ENCODE assay signal across 8 mouse cellular contexts in the genomic region with DNA sequence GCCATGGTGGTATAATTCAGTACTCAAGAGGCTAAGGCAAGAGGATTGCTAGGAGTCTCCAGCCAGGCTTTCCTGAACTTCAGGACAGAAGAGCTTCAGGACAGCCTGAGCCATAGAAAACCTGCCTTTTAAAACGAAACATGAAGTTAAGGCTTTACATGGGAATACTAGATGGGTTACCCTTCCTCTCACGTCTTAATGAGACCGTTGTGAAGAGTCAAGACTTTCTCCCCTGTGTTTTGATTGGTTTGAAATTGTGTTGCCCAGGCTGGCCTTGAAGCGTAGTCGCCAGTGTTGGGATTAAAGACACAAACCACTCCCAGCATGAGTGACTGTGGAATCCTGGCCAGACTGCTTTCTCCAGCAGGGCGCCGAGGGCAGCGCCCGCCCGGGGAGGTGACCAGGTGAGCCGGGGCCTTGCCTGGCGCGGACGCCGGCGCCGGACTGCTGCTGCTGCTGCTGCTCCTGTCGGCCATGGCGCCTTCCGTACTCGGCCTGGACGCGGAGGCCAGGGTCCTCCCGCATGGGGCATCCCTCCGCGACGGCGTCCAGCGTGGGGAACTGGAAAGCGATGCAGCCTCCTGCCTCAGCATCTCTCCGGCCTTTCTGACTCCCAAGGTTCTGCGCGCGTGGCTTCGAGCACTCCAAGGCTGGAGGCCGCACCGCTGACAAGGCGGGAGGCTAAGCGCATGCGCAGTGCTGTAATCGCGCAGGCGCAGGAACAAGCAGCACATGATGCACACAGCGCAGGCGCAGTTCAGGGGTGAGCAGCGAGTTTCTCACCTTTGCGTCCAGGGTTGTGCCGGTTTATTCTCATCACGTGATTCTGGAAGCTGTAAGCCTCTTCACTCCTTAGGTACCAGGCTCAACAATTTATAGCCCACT. TPM values are rescaled to one million over a fixed set of nuclear protein-coding genes. Genes with fewer than 3 reads are reported as not detected.
A peak's percentile ranks its signal among the peaks of the same experiment; 100 is the strongest.
DNase-seq lines count a peak whose midpoint lies in the region; ATAC-seq and TF ChIP-seq lines count a peak whose summit lies in the region.

No protein-coding gene starts in this region.

- 89% methylated on average over 49 of the region's 49 CpGs for WGBS in kidney, embryonic 15.5 days
- WGBS in forebrain, embryonic 13.5 days, result 86% methylated on average over 49 of the region's 49 CpGs
- 88% methylated on average over 49 of the region's 49 CpGs for WGBS in liver, adult 2 months

- no peak overlapping the region for H3K4me2 ChIP-seq in kidney, embryonic 15.5 days
- H3K4me2 ChIP-seq in forebrain, embryonic 13.5 days, result no peak overlapping the region

- H3K9me3 ChIP-seq in kidney, embryonic 15.5 days (replicated peaks), result no peaks in the 10 kb centered on the region
- no peaks in the 10 kb centered on the region for H3K9me3 ChIP-seq in forebrain, embryonic 13.5 days (replicated peaks)

- H3K79me2 ChIP-seq in liver, adult 2 months (ENCODE audit: control insufficient read depth, insufficient read depth, low read length), result no peaks in the 10 kb centered on the region; the same call in 1 of the 2 replicates

- peaks cover 25% of the 10 kb centered on the region for H3K4me1 ChIP-seq in kidney, embryonic 15.5 days
- H3K4me1 ChIP-seq in forebrain, embryonic 13.5 days, result peaks cover 28% of the 10 kb centered on the region
- peaks cover 9% of the 10 kb centered on the region for H3K4me1 ChIP-seq in liver, adult 2 months (ENCODE audit: control insufficient read depth, insufficient read depth, low read length)
- H3K4me1 ChIP-seq in testis, adult 2 months (ENCODE audit: control insufficient read depth, insufficient read depth, low read length), result peaks cover 8% of the 10 kb centered on the region

- no peak overlapping the region for H3K27ac ChIP-seq in kidney, embryonic 15.5 days
- H3K27ac ChIP-seq in forebrain, embryonic 13.5 days, result no peak overlapping the region
- no peak overlapping the region for H3K27ac ChIP-seq in liver, adult 2 months (replicated peaks; ENCODE audit: insufficient read depth, low read depth, low read length)
- H3K27ac ChIP-seq in testis, adult 2 months (ENCODE audit: control insufficient read depth, insufficient read depth, low read depth, low read length), result peak overlapping the region; percentile 64

- no peak overlapping the region for H3K4me3 ChIP-seq in kidney, embryonic 15.5 days (replicated peaks)
- H3K4me3 ChIP-seq in forebrain, embryonic 13.5 days, result no peak overlapping the region
- H3K4me3 ChIP-seq in liver, adult 2 months (ENCODE audit: insufficient read depth, low read depth, low read length), result no peak overlapping the region
- H3K4me3 ChIP-seq in testis, adult 2 months (ENCODE audit: control insufficient read depth, low read depth, low read length), result peak overlapping the region; percentile 89

- DNase-seq in kidney, adult 11 months, result no peak
- peak; percentile 34 for DNase-seq in liver, adult 2 months (ENCODE audit: extremely low read depth, low read depth, low spot score)
- DNase-seq in gastrocnemius, postnatal 36 days, result no peak
- no peak for DNase-seq in cerebellum, adult 11 months

- no peaks in the 10 kb centered on the region for H3K27me3 ChIP-seq in kidney, embryonic 15.5 days
- H3K27me3 ChIP-seq in forebrain, embryonic 13.5 days, result no peaks in the 10 kb centered on the region
- no peaks in the 10 kb centered on the region for H3K27me3 ChIP-seq in liver, adult 2 months (ENCODE audit: control insufficient read depth, insufficient read depth, low read length)
- H3K27me3 ChIP-seq in testis, adult 2 months (ENCODE audit: control insufficient read depth, insufficient read depth, low read length), result no peaks in the 10 kb centered on the region

- no peak for TF ChIP-seq CTCF in liver, adult 2 months (IDR thresholded peaks at IDR 0.05; ENCODE audit: low read depth, low read length)
- no peak for TF ChIP-seq CTCF in testis, adult 2 months (IDR thresholded peaks at IDR 0.05; ENCODE audit: control insufficient read depth, insufficient read depth, insufficient replicate concordance, low read depth, low read length)

- peak; percentile 36 for ATAC-seq in kidney, embryonic 15.5 days (replicated peaks; ENCODE audit: low FRiP score)
- peak; percentile 31 for ATAC-seq in forebrain, embryonic 13.5 days
- no peak for ATAC-seq in inflammation-experienced regulatory T-cells, adult 6 months

- H3K36me3 ChIP-seq in kidney, embryonic 15.5 days, result peaks cover 73% of the 10 kb centered on the region
- peaks cover 73% of the 10 kb centered on the region for H3K36me3 ChIP-seq in forebrain, embryonic 13.5 days (ENCODE audit: poor library complexity, severe bottlenecking)
- peaks cover 50% of the 10 kb centered on the region for H3K36me3 ChIP-seq in liver, adult 2 months (ENCODE audit: control insufficient read depth, insufficient read depth, low read length)
- peaks cover 3% of the 10 kb centered on the region for H3K36me3 ChIP-seq in testis, adult 2 months (ENCODE audit: control insufficient read depth, insufficient read depth, low read length)

- TF ChIP-seq POLR2A in liver, adult 2 months (IDR thresholded peaks at IDR 0.05; ENCODE audit: extremely low read depth, insufficient read depth, low read length), result no peak
- peak; percentile 69; the same call in 1 of the 2 replicates for TF ChIP-seq POLR2A in testis, adult 2 months (IDR thresholded peaks at IDR 0.05; ENCODE audit: control insufficient read depth, low read depth, low read length)

- H3K9ac ChIP-seq in kidney, embryonic 15.5 days, result no peak overlapping the region
- no peak overlapping the region for H3K9ac ChIP-seq in forebrain, embryonic 13.5 days
- no peak overlapping the region for H3K9ac ChIP-seq in liver, adult 2 months (ENCODE audit: low read depth, low read length)

- intact Hi-C loops in gastrocnemius, postnatal 36 days (cut with DNase I), result no loop called here

RNA-seq across cellular contexts. Expression of a gene that starts 0.4 kb away (rescaled TPM):
- polyA plus RNA-seq in kidney, embryonic 15.5 days (2015; fragmentation: Nextera tagmentation; extraction: Ambion mirVana), result 0.06 and 0.14 TPM in 2 replicates
- polyA plus RNA-seq in forebrain, embryonic 13.5 days (2015; fragmentation: Nextera tagmentation; extraction: Ambion mirVana), result 0.13 and 0.14 TPM in 2 replicates
- total RNA-seq in liver, adult 2 months (2014; rRNA removed), result 0.07 and 0.09 TPM in 2 replicates
- polyA plus RNA-seq in liver, adult 2 months (2012; rRNA removed), result not detected in 2 replicates
- 11.8 and 14.6 TPM in 2 replicates for polyA plus RNA-seq in testis, adult 2 months (2012; rRNA removed)
- under 1 TPM in 1 of 3 experiments, not detected in 2; 0.19 TPM for polyA plus RNA-seq in inflammation-experienced regulatory T-cells, adult 6 months (2017; shearing (Covaris generic))
- total RNA-seq in gastrocnemius, postnatal 36 days (2021), result not detected

RNA-seq across cellular contexts. Expression of a gene that starts 7.3 kb away (rescaled TPM):
- polyA plus RNA-seq in kidney, embryonic 15.5 days (2015; fragmentation: Nextera tagmentation; extraction: Ambion mirVana), result 50.3 and 56.1 TPM in 2 replicates
- polyA plus RNA-seq in forebrain, embryonic 13.5 days (2015; fragmentation: Nextera tagmentation; extraction: Ambion mirVana), result 47.0 and 48.6 TPM in 2 replicates
- total RNA-seq in liver, adult 2 months (2014; rRNA removed), result 57.5 and 57.8 TPM in 2 replicates
- 26.7 and 38.6 TPM in 2 replicates for polyA plus RNA-seq in liver, adult 2 months (2012; rRNA removed)
- polyA plus RNA-seq in testis, adult 2 months (2012; rRNA removed), result 9.8 and 11.6 TPM in 2 replicates
- 10 to 100 TPM; 39.3 to 47.9 (median 45.2) TPM for polyA plus RNA-seq in inflammation-experienced regulatory T-cells, adult 6 months (2017; shearing (Covaris generic))
- total RNA-seq in gastrocnemius, postnatal 36 days (2021), result 10 to 100 TPM; 60.2 to 63.7 TPM

RNA-seq across cellular contexts. Expression of a gene that starts 38.9 kb away (rescaled TPM):
- polyA plus RNA-seq in kidney, embryonic 15.5 days (2015; fragmentation: Nextera tagmentation; extraction: Ambion mirVana), result 113 and 122 TPM in 2 replicates
- polyA plus RNA-seq in forebrain, embryonic 13.5 days (2015; fragmentation: Nextera tagmentation; extraction: Ambion mirVana), result 37.1 and 37.9 TPM in 2 replicates
- 320 and 383 TPM in 2 replicates for total RNA-seq in liver, adult 2 months (2014; rRNA removed)
- 91.8 and 151 TPM in 2 replicates for polyA plus RNA-seq in liver, adult 2 months (2012; rRNA removed)
- 13.3 and 13.7 TPM in 2 replicates for polyA plus RNA-seq in testis, adult 2 months (2012; rRNA removed)
- 10 to 100 TPM; 23.7 to 43.7 (median 40.4) TPM for polyA plus RNA-seq in inflammation-experienced regulatory T-cells, adult 6 months (2017; shearing (Covaris generic))
- 100 to 1,000 TPM; 302 to 349 TPM for total RNA-seq in gastrocnemius, postnatal 36 days (2021)

Comparison
In these comparisons a context has a peak if more than half of its experiments do, and no peak if none do; other contexts are left out.
1. RNA of a gene that starts 0.4 kb away (polyA plus RNA-seq): 11.8 to 14.6 TPM in testis, adult 2 months; 0.13 to 0.14 TPM in forebrain, embryonic 13.5 days, 0.06 to 0.14 TPM in kidney, embryonic 15.5 days, 0.19 TPM in inflammation-experienced regulatory T-cells, adult 6 months and not detected in liver, adult 2 months; every median in the first group is over 10 times any median in the second.